Mouse (Mus musculus) ES-Bruce4 (cell line): ENCODE results near the gene Carhsp1. TPM values are rescaled to one million over a fixed set of nuclear protein-coding genes. Genes with fewer than 3 reads are reported as not detected.

ENCODE experiments used
- H3K27ac ChIP-seq: 2 replicates; pipeline ENCODE4 v1.5.1; 2012; ENCODE audit warnings: low read length, inconsistent platforms; ENCODE audit not compliant: insufficient read depth
- H3K27me3 ChIP-seq: 2 replicates; pipeline ENCODE4 v1.6.1; 2012; ENCODE audit warnings: mild to moderate bottlenecking, low read length, inconsistent platforms; ENCODE audit not compliant: control insufficient read depth, poor library complexity, insufficient read depth, severe bottlenecking
- H3K36me3 ChIP-seq: 2 replicates; pipeline ENCODE4 v1.6.1; 2012; ENCODE audit warnings: inconsistent platforms, mild to moderate bottlenecking, low read length, moderate library complexity; ENCODE audit not compliant: control insufficient read depth, poor library complexity, insufficient read depth, severe bottlenecking
- H3K4me1 ChIP-seq: one replicate; pipeline ENCODE4 v1.8.1; 2011; ENCODE audit warnings: low read length; ENCODE audit not compliant: control insufficient read depth, insufficient read depth
- H3K4me3 ChIP-seq: 2 replicates; pipeline ENCODE4 v1.5.1; 2011; ENCODE audit warnings: low read depth, mild to moderate bottlenecking, low read length
- H3K9ac ChIP-seq: 2 replicates; pipeline ENCODE4 v1.6.1; 2012; ENCODE audit warnings: low read depth, mild to moderate bottlenecking, inconsistent platforms; ENCODE audit not compliant: poor library complexity, severe bottlenecking
- H3K9me3 ChIP-seq: replicated peaks from 2 replicates; pipeline ENCODE4 v1.6.1; 2012; ENCODE audit warnings: mild to moderate bottlenecking, low read length, inconsistent platforms; ENCODE audit not compliant: control insufficient read depth, poor library complexity, insufficient read depth, severe bottlenecking
- CTCF ChIP-seq: IDR thresholded peaks from one replicate; pipeline ENCODE4 v1.8.1; 2011; ENCODE audit warnings: low read depth, low read length
- EP300 ChIP-seq: IDR thresholded peaks from 2 replicates; pipeline ENCODE4 v1.6.1; 2011; ENCODE audit warnings: low read depth, low read length; ENCODE audit not compliant: insufficient read depth
- POLR2A ChIP-seq: IDR thresholded peaks from one replicate; pipeline ENCODE4 v1.8.1; 2011; ENCODE audit warnings: low read length; ENCODE audit not compliant: insufficient read depth
- polyA plus RNA-seq: library from polyadenylated mRNA; stranded (reverse); fragments of >200 nt; gene quantifications from 2 replicates; pipeline ENCODE4 v1.2.4, GENCODE M21; 2011; ENCODE audit warnings: low read depth; ENCODE audit not compliant: missing spikeins, insufficient read depth, insufficient read length

Gene Carhsp1
- polyA plus RNA-seq, 1 experiment, result 65.8 TPM

GRCm38 (mm10) chr16:8630419-8630818, 41.5 kb downstream of the Carhsp1 start:
- TF ChIP-seq POLR2A, result no peak
- TF ChIP-seq CTCF, result no peak
- no peak for TF ChIP-seq EP300
- H3K4me1 ChIP-seq, result no peaks in the 10 kb centered on the region
- peaks cover 8% of the 10 kb centered on the region; the same call in 1 of the 2 replicates for H3K36me3 ChIP-seq
- H3K27me3 ChIP-seq, result no peaks in the 10 kb centered on the region
- no peaks in the 10 kb centered on the region for H3K9me3 ChIP-seq
- H3K27ac ChIP-seq, result no peak overlapping the region
- no peak overlapping the region for H3K4me3 ChIP-seq
- no peak overlapping the region for H3K9ac ChIP-seq

- no peaks in the 10 kb centered on the region for H3K9me3 ChIP-seq
- H3K36me3 ChIP-seq, result no peaks in the 10 kb centered on the region
- TF ChIP-seq CTCF, result no peak
- TF ChIP-seq EP300, result no peak
- no peak for TF ChIP-seq POLR2A
- no peak overlapping the region for H3K9ac ChIP-seq
- H3K27ac ChIP-seq, result no peak overlapping the region
- H3K4me3 ChIP-seq, result no peak overlapping the region
- no peaks in the 10 kb centered on the region for H3K27me3 ChIP-seq
- H3K4me1 ChIP-seq, result no peaks in the 10 kb centered on the region
Measured at GRCm38 (mm10) chr16:8620315-8621115, 51.4 kb downstream of the Carhsp1 start.

- TF ChIP-seq POLR2A, result no peak
- TF ChIP-seq EP300, result no peak
- no peak for TF ChIP-seq CTCF
- Histone ChIP-seq H3K27ac (no peak overlapping the region), H3K27me3 (no peaks in the 10 kb centered on the region), H3K9ac (no peak overlapping the region), H3K4me3 (no peak overlapping the region), H3K9me3 (no peaks in the 10 kb centered on the region), H3K4me1 (no peaks in the 10 kb centered on the region), H3K36me3 (no peaks in the 10 kb centered on the region)
Measured at GRCm38 (mm10) chr16:8619659-8620314, 52.2 kb downstream of the Carhsp1 start.

- TF ChIP-seq EP300 (no peak), CTCF (no peak), POLR2A (no peak)
- Histone ChIP-seq H3K36me3 (no peaks in the 10 kb centered on the region), H3K9ac (no peak overlapping the region), H3K27me3 (no peaks in the 10 kb centered on the region), H3K27ac (no peak overlapping the region), H3K4me1 (no peaks in the 10 kb centered on the region), H3K9me3 (no peaks in the 10 kb centered on the region), H3K4me3 (no peak overlapping the region)
Measured at GRCm38 (mm10) chr16:8613447-8613846, 58.5 kb downstream of the Carhsp1 start.

- H3K4me1 ChIP-seq, result no peaks in the 10 kb centered on the region
- TF ChIP-seq CTCF, result no peak
- TF ChIP-seq POLR2A, result no peak
- TF ChIP-seq EP300, result no peak
Measured at GRCm38 (mm10) chr16:8613039-8613438, 58.9 kb downstream of the Carhsp1 start.

More at GRCm38 (mm10) chr16:8613039-8613438, 58.9 kb downstream of the Carhsp1 start:
- no peak overlapping the region for H3K4me3 ChIP-seq
- no peak overlapping the region for H3K9ac ChIP-seq
- H3K27me3 ChIP-seq, result no peaks in the 10 kb centered on the region
- H3K36me3 ChIP-seq, result no peaks in the 10 kb centered on the region
- no peaks in the 10 kb centered on the region for H3K9me3 ChIP-seq
- H3K27ac ChIP-seq, result no peak overlapping the region
